Mouse (Mus musculus) kidney, postnatal 4 days (tissue): ENCODE measurements around the gene Hpse.
A peak's percentile ranks its signal among the peaks of the same experiment; 100 is the strongest.

Experiments
- DNase-seq, 2 experiments: peaks; one replicate each; pipeline ENCODE4 v3.0.0; 2021; ENCODE audit warnings: mixed read lengths in 2 of 2

The Hpse gene

GRCm38 (mm10) chr5:100685631-100686030 lies 33.9 kb downstream of the Hpse start:
- DNase-seq: no peak

- DNase-seq: no peak
Observed at GRCm38 (mm10) chr5:100680542-100680933, 39.0 kb downstream of the Hpse start.

- DNase-seq: no peak
Observed at GRCm38 (mm10) chr5:100679911-100680541, 39.5 kb downstream of the Hpse start.

GRCm38 (mm10) chr5:100674711-100675376 lies 44.7 kb downstream of the Hpse start, which contains the start of gene Coq2:
TSS of gene Coq2 (minus strand) at chr5:100675140.
- DNase-seq: peak; percentile 89 to 93

GRCm38 (mm10) chr5:100673745-100674486 lies 45.6 kb downstream of the Hpse start:
- DNase-seq: peak; percentile 94 to 95

GRCm38 (mm10) chr5:100672403-100672802 lies 47.1 kb downstream of the Hpse start:
- no peak for DNase-seq

- no peak for DNase-seq
Observed at GRCm38 (mm10) chr5:100671897-100672296, 47.6 kb downstream of the Hpse start.

GRCm38 (mm10) chr5:100671398-100671797 lies 48.1 kb downstream of the Hpse start:
- DNase-seq: peak; percentile 72 to 76

GRCm38 (mm10) chr5:100666965-100667364 lies 52.6 kb downstream of the Hpse start:
- no peak for DNase-seq

- peak; percentile 45 to 58 for DNase-seq
Observed at GRCm38 (mm10) chr5:100663854-100664253, 55.7 kb downstream of the Hpse start.

GRCm38 (mm10) chr5:100663011-100663410 lies 56.5 kb downstream of the Hpse start:
- no peak for DNase-seq

GRCm38 (mm10) chr5:100658460-100658859 lies 61.1 kb downstream of the Hpse start:
- no peak for DNase-seq

- DNase-seq: no peak
Observed at GRCm38 (mm10) chr5:100656352-100656751, 63.2 kb downstream of the Hpse start.

GRCm38 (mm10) chr5:100652327-100652726 lies 67.2 kb downstream of the Hpse start:
- DNase-seq: no peak

GRCm38 (mm10) chr5:100651486-100651885 lies 68.0 kb downstream of the Hpse start:
- no peak for DNase-seq

- no peak for DNase-seq
Observed at GRCm38 (mm10) chr5:100650969-100651368, 68.5 kb downstream of the Hpse start.

- no peak for DNase-seq
Observed at GRCm38 (mm10) chr5:100648546-100648945, 71.0 kb downstream of the Hpse start.

GRCm38 (mm10) chr5:100648046-100648445 lies 71.5 kb downstream of the Hpse start:
- no peak for DNase-seq

GRCm38 (mm10) chr5:100646558-100646957 lies 73.0 kb downstream of the Hpse start:
- no peak for DNase-seq

GRCm38 (mm10) chr5:100643991-100644535 lies 75.5 kb downstream of the Hpse start:
- DNase-seq: peak in 1 of 2 experiments; percentile 25

- DNase-seq: peak in 1 of 2 experiments; percentile 44
Observed at GRCm38 (mm10) chr5:100643253-100643990, 76.1 kb downstream of the Hpse start.

- DNase-seq: no peak
Observed at GRCm38 (mm10) chr5:100642316-100642715, 77.2 kb downstream of the Hpse start.

GRCm38 (mm10) chr5:100638483-100638882 lies 81.0 kb downstream of the Hpse start:
- no peak for DNase-seq
